Mouse (Mus musculus) subcutaneous adipose tissue, adult 2 months (tissue): ENCODE results near the gene Nudt19. TPM values are rescaled to one million over a fixed set of nuclear protein-coding genes. Genes with fewer than 3 reads are reported as not detected.

ENCODE experiments used
- polyA plus RNA-seq: library from polyadenylated mRNA; depleted of rRNA; stranded (reverse); fragments of >200 nt; gene quantifications from 2 replicates; pipeline ENCODE4 v1.2.3, GENCODE M21; 2012; ENCODE audit warnings: low replicate concordance; rRNA removed

Nudt19 gene
- 34.2 and 35.4 TPM in 2 replicates for polyA plus RNA-seq

GRCm38 (mm10) chr7:35556205-35556603 lies at the start of gene Nudt19:
TSS of gene Nudt19 (minus strand) at chr7:35556304.

DNA sequence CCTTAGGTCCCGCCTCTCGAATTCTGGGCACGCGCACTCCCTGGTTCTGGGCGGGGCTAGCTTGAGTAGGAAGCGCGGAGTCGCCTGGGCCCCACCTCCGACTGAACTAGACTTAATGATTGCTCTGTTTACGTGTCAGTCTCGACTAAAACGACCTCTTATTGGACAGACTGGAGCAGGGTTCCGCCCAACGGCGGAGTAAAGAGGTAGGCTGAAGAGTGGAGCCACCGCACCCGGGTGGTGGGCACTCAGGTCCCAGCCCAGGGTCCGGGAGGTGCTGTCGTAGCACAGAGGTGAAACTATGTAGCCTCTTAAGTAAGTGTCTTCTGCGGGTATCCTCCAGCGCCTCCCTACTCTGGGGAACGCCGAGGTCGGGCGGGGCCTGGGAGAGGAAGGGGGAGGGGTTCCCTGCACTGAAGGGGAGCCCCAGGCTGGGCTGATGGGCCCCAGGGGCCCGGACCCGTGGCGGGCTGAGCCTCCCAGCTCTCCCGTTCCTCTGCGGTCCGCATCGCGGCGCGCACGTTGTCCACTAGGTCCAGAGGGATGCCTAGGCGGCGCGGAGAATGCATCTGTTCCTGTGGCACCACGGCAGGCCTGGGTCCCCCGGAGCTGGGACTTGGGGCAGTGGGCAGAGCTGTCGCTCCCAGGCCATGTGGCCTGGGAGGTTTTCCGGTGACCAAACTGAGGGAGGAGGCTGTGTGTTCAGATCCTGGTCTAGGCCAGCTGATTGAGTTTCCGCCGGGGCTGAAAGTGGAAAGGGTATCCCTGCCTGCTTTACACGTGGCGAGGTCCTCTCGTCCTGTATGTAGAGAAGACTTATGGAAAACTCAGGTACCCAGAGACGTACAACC lies 30.2 kb upstream of the Nudt19 start, which contains the start of gene Ankrd27:
TSS of gene Ankrd27 (plus strand) at position 190 of the 851 bp plus-strand sequence.

GRCm38 (mm10) chr7:35585191-35586054 lies 29.3 kb upstream of the Nudt19 start, which contains the start of gene Rgs9bp:
TSS of gene Rgs9bp (minus strand) at chr7:35585582.

GRCm38 (mm10) chr7:35537562-35537961 lies 18.5 kb downstream of the Nudt19 start, which contains the start of gene Tdrd12:
TSS of gene Tdrd12 (minus strand) at chr7:35537745.

Other genes starting within 250 kb of the Nudt19 start
- gene Gpatch1, start 237.9 kb downstream of the Nudt19 start, polyA plus RNA-seq: 5.1 and 6.9 TPM in 2 replicates
- 2.5 and 8.8 TPM in 2 replicates for gene Rhpn2, start 222.1 kb downstream of the Nudt19 start, polyA plus RNA-seq
- gene Faap24, start 159.5 kb downstream of the Nudt19 start, polyA plus RNA-seq: 3.9 and 5.1 TPM in 2 replicates
- 9.2 and 20.9 TPM in 2 replicates for gene Cep89, start 159.3 kb downstream of the Nudt19 start, polyA plus RNA-seq
- 0.08 TPM in 1 of 2 replicates, not detected in the other for gene Slc7a9, start 107.5 kb downstream of the Nudt19 start, polyA plus RNA-seq
- 0.03 TPM in 1 of 2 replicates, not detected in the other for gene Tdrd12, start 18.6 kb downstream of the Nudt19 start, polyA plus RNA-seq
- gene Rgs9bp, start 29.3 kb upstream of the Nudt19 start, polyA plus RNA-seq: 0.06 and 0.10 TPM in 2 replicates
- 30.6 and 44.5 TPM in 2 replicates for gene Ankrd27, start 29.9 kb upstream of the Nudt19 start, polyA plus RNA-seq
- gene Pdcd5, start 91.2 kb upstream of the Nudt19 start, polyA plus RNA-seq: 25.6 and 48.0 TPM in 2 replicates
- gene Dpy19l3, start 198.2 kb upstream of the Nudt19 start, polyA plus RNA-seq: 3.4 and 11.8 TPM in 2 replicates
- gene Zfp507, start 246.7 kb upstream of the Nudt19 start, polyA plus RNA-seq: 5.6 and 12.8 TPM in 2 replicates